Comparison of ENCODE assay signal across 8 mouse cellular contexts in genomic region chrX:140341656-140342392, GRCm38 (mm10). TPM values are rescaled to one million over a fixed set of nuclear protein-coding genes. Genes with fewer than 3 reads are reported as not detected.
DNase-seq lines count a peak whose midpoint lies in the region; TF ChIP-seq lines count a peak whose summit lies in the region.
"Had no signal": no experiment of that assay in that cellular context is flagged by ENCODE, and none has a peak within 500 bp of the region (broad histone marks: within the 10 kb centered on the region; RNA-seq: fewer than 3 reads in every experiment).

Gene Frmpd3 (plus strand): TSS chrX:140342263.

- DNase-seq in layer of hippocampus, adult 2 months (ENCODE audit: low spot score in 2 of 2): no peak
- no peak for DNase-seq in layer of hippocampus, adult 9-11 months
- DNase-seq in embryonic facial prominence, embryonic 10.5 days (ENCODE audit: low spot score): peak; percentile 43
- DNase-seq in frontal cortex, postnatal 36 days (ENCODE audit: low spot score in 2 of 2): peak; percentile 8 to 12
- peak; percentile 16 for DNase-seq in left cerebral cortex, postnatal 4 days
- peak; percentile 20 to 36 for DNase-seq in right cerebral cortex, postnatal 10 days (ENCODE audit: low spot score in 2 of 2)
- no peak for DNase-seq in lung, postnatal 25 days (ENCODE audit: low spot score)

- 17% methylated on average over 24 of the region's 24 CpGs for WGBS in embryonic facial prominence, embryonic 10.5 days

- peak within 1 kb of the TSS; percentile 47 for H3K4me3 ChIP-seq in layer of hippocampus, adult 2 months
- H3K4me3 ChIP-seq in embryonic facial prominence, embryonic 10.5 days: peak within 1 kb of the TSS; percentile 57
- H3K4me3 ChIP-seq: myocyte had no signal

- H3K27me3 ChIP-seq in embryonic facial prominence, embryonic 10.5 days (replicated peaks; ENCODE audit: low read depth, poor library complexity, severe bottlenecking): peaks cover 94% of the 10 kb centered on the region

- no peak within 1 kb of the TSS for H3K27ac ChIP-seq in layer of hippocampus, adult 2 months
- peak within 1 kb of the TSS; percentile 48 for H3K27ac ChIP-seq in embryonic facial prominence, embryonic 10.5 days (replicated peaks)

- H3K9me3 ChIP-seq in embryonic facial prominence, embryonic 10.5 days: no peaks in the 10 kb centered on the region

- no peaks in the 10 kb centered on the region for H3K36me3 ChIP-seq in embryonic facial prominence, embryonic 10.5 days (replicated peaks)

- intact Hi-C loops in left cerebral cortex, postnatal 4 days (cut with DNase I): no loop called here

- no peak for TF ChIP-seq CTCF in layer of hippocampus, adult 2 months (conservative IDR thresholded peaks at IDR 0.05)

- peaks cover 5% of the 10 kb centered on the region; the same call in 1 of the 2 replicates for H3K4me1 ChIP-seq in embryonic facial prominence, embryonic 10.5 days

RNA-seq across cellular contexts. Expression of gene Frmpd3, which starts in this region (rescaled TPM):
- total RNA-seq in layer of hippocampus, adult 2 months (2021): 10 to 100 TPM; 29.3 to 30.4 TPM
- polyA plus RNA-seq in embryonic facial prominence, embryonic 10.5 days (2016; fragmentation: Nextera tagmentation; extraction: Ambion mirVana): 0.10 and 0.37 TPM in 2 replicates
- 10 to 100 TPM; 13.1 to 14.2 TPM for total RNA-seq in left cerebral cortex, postnatal 4 days (2021)
- polyA plus RNA-seq: myocyte had no signal

Comparison
In these comparisons a context has a peak if more than half of its experiments do, and no peak if none do; other contexts are left out.
1. Peak in DNase-seq, H3K4me3 ChIP-seq and H3K27ac ChIP-seq in embryonic facial prominence, embryonic 10.5 days; RNA of the gene not detected or under 1 TPM.
2. DNase-seq: peak in frontal cortex, postnatal 36 days (2 of 2), left cerebral cortex, postnatal 4 days (single experiment) and right cerebral cortex, postnatal 10 days (2 of 2); none in layer of hippocampus, adult 2 months (0 of 2), layer of hippocampus, adult 9-11 months (single experiment) and lung, postnatal 25 days (single experiment).